Mouse (Mus musculus): ENCODE data around the gene Lgals9. TPM values are rescaled to one million over a fixed set of nuclear protein-coding genes. Genes with fewer than 3 reads are reported as not detected.

Lgals9 gene
- total and polyA plus RNA-seq, 2 experiments: 175 to 1,032 TPM

DNA sequence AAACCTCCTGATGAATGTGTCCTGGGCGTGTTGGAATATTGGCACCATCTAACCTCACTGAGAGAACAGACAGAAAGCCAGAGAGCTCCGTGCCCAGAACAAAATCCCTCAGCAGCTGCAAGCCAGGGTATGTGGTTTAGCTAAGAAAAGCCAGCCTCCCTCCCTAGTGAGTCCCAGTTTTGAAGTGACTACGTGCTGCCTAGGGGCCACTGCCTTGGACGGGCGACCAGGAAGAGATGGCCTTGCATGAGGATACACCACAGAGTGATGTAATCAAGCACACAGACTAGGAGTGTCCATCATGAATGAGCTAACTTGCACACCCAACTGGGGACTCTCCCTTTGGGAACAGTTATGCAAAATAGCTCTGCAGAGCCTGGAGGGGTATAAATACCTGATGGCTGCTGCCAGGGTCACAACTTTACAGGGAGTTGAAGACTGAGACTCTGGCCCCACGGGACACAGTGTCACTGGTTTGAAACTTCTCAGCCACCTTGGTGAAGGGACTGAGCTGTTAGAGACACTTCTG is 64.3 kb downstream of the Lgals9 start, which contains the start of gene Nos2:
Nos2 (plus strand) TSS at position 377 of the 529 bp plus-strand sequence.
- Histone ChIP-seq H3K4me3 (ENCODE audit: insufficient read depth, low read depth, low read length) (no peak within 1 kb of the TSS), H3K27me3 (ENCODE audit: control insufficient read depth, insufficient read depth, low read length) (peaks cover 5% of the 10 kb centered on the region; the same call in 1 of the 2 replicates), H3K36me3 (ENCODE audit: control insufficient read depth, insufficient read depth, low read length) (no peaks in the 10 kb centered on the region), H3K27ac (replicated peaks; ENCODE audit: insufficient read depth, low read depth, low read length) (no peak within 1 kb of the TSS), H3K4me1 (ENCODE audit: control insufficient read depth, insufficient read depth, low read length) (no peaks in the 10 kb centered on the region), H3K79me2 (ENCODE audit: control insufficient read depth, insufficient read depth, low read length) (no peaks in the 10 kb centered on the region), H3K9ac (ENCODE audit: low read depth, low read length) (no peak within 1 kb of the TSS)
- WGBS: 43% methylated on average over 6 of the region's 6 CpGs
- TF ChIP-seq POLR2A (IDR thresholded peaks at IDR 0.05; ENCODE audit: extremely low read depth, insufficient read depth, low read length): no peak
- TF ChIP-seq CTCF (IDR thresholded peaks at IDR 0.05; ENCODE audit: low read depth, low read length): no peak
- DNase-seq (ENCODE audit: extremely low read depth, low read depth, low spot score): no peak

DNA sequence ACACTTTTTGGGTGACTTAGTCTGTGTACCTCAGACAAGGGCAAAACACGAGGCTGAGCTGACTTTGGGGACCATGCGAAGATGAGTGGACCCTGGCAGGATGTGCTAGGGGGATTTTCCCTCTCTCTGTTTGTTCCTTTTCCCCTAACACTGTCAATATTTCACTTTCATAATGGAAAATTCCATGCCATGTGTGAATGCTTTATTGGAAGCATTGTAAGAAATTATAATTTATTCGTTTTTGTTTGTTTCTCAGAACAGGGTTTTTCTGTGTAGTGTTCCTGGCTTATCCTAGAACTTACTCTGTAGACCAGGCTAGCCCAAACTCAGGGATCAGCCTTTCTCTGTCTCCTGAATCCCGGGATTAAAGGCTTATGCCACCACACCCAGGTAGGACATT is 65.0 kb downstream of the Lgals9 start:
- TF ChIP-seq CTCF (IDR thresholded peaks at IDR 0.05; ENCODE audit: low read depth, low read length): no peak
- no peak for TF ChIP-seq POLR2A (IDR thresholded peaks at IDR 0.05; ENCODE audit: extremely low read depth, insufficient read depth, low read length)
- Histone ChIP-seq H3K79me2 (ENCODE audit: control insufficient read depth, insufficient read depth, low read length) (no peaks in the 10 kb centered on the region), H3K4me3 (ENCODE audit: insufficient read depth, low read depth, low read length) (no peak overlapping the region), H3K9ac (ENCODE audit: low read depth, low read length) (no peak overlapping the region), H3K4me1 (ENCODE audit: control insufficient read depth, insufficient read depth, low read length) (no peaks in the 10 kb centered on the region), H3K36me3 (ENCODE audit: control insufficient read depth, insufficient read depth, low read length) (no peaks in the 10 kb centered on the region), H3K27ac (replicated peaks; ENCODE audit: insufficient read depth, low read depth, low read length) (no peak overlapping the region), H3K27me3 (ENCODE audit: control insufficient read depth, insufficient read depth, low read length) (peaks cover under 1% of the 10 kb centered on the region; the same call in 1 of the 2 replicates)
- 62% methylated on average over 4 of the region's 4 CpGs for WGBS
- DNase-seq (ENCODE audit: extremely low read depth, low read depth, low spot score): no peak

DNA sequence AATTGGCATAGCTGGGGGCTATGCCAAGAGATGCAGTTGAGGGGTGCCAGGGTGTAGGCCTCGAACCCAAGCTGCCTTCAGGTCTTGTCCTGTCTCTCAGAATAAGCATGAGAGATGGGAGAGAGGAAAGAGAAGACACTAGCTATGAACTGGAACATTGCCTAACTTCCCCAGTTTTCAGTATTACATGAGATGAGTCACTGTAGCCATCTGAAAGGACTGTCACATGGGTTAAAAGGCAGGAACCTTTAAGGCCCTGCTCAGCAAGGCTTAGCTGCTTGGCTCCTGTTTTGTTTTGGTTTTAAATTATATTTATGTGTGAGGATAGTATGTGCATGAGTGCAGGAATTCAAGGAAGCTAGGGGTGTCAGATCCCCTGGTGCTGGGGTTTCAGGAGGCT is 68.3 kb downstream of the Lgals9 start:
- TF ChIP-seq CTCF (IDR thresholded peaks at IDR 0.05; ENCODE audit: low read depth, low read length): no peak
- TF ChIP-seq POLR2A (IDR thresholded peaks at IDR 0.05; ENCODE audit: extremely low read depth, insufficient read depth, low read length): no peak
- H3K27me3 ChIP-seq (ENCODE audit: control insufficient read depth, insufficient read depth, low read length): no peaks in the 10 kb centered on the region
- 68% methylated on average over 1 of the region's 1 CpGs for WGBS
- no peaks in the 10 kb centered on the region for H3K36me3 ChIP-seq (ENCODE audit: control insufficient read depth, insufficient read depth, low read length)
- H3K4me3 ChIP-seq (ENCODE audit: insufficient read depth, low read depth, low read length): no peak overlapping the region
- H3K9ac ChIP-seq (ENCODE audit: low read depth, low read length): no peak overlapping the region
- no peak for DNase-seq (ENCODE audit: extremely low read depth, low read depth, low spot score)
- H3K27ac ChIP-seq (replicated peaks; ENCODE audit: insufficient read depth, low read depth, low read length): no peak overlapping the region
- no peaks in the 10 kb centered on the region for H3K4me1 ChIP-seq (ENCODE audit: control insufficient read depth, insufficient read depth, low read length)
- H3K79me2 ChIP-seq (ENCODE audit: control insufficient read depth, insufficient read depth, low read length): no peaks in the 10 kb centered on the region

DNA sequence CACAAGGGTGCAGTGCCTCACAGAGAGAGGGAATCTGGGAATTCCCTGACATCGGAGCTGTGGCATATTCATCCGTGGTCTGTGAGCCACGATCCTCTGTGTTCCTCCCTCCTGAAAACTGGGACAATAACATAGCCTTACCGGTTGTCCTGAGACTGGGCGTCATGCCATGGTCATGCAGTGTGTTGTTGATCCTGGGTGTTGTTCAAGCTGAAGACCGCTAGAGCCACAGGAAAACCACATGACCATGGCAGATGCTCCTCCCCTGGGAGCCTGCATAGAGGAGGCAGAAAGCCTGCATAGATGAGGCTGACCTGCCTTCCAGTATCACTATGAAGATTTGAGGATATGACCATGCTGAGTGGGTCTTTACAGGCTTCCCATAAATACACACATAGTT is 69.3 kb downstream of the Lgals9 start:
- TF ChIP-seq CTCF (IDR thresholded peaks at IDR 0.05; ENCODE audit: low read depth, low read length): no peak
- TF ChIP-seq POLR2A (IDR thresholded peaks at IDR 0.05; ENCODE audit: extremely low read depth, insufficient read depth, low read length): no peak
- H3K9ac ChIP-seq (ENCODE audit: low read depth, low read length): no peak overlapping the region
- no peaks in the 10 kb centered on the region for H3K27me3 ChIP-seq (ENCODE audit: control insufficient read depth, insufficient read depth, low read length)
- H3K4me3 ChIP-seq (ENCODE audit: insufficient read depth, low read depth, low read length): no peak overlapping the region
- H3K79me2 ChIP-seq (ENCODE audit: control insufficient read depth, insufficient read depth, low read length): no peaks in the 10 kb centered on the region
- no peak overlapping the region for H3K27ac ChIP-seq (replicated peaks; ENCODE audit: insufficient read depth, low read depth, low read length)
- DNase-seq (ENCODE audit: extremely low read depth, low read depth, low spot score): peak; percentile 24
- WGBS: 39% methylated on average over 6 of the region's 6 CpGs
- no peaks in the 10 kb centered on the region for H3K4me1 ChIP-seq (ENCODE audit: control insufficient read depth, insufficient read depth, low read length)
- no peaks in the 10 kb centered on the region for H3K36me3 ChIP-seq (ENCODE audit: control insufficient read depth, insufficient read depth, low read length)

Other genes starting within 250 kb of the Lgals9 start
- gene Ccnq, start 233.2 kb downstream of the Lgals9 start, total RNA-seq (2014; rRNA removed): 13.4 and 14.1 TPM in 2 replicates
- gene Ccnq, start 233.2 kb downstream of the Lgals9 start, polyA plus RNA-seq (2012; rRNA removed): 23.4 and 27.9 TPM in 2 replicates
- gene Lyrm9, start 158.4 kb downstream of the Lgals9 start, total RNA-seq (2014; rRNA removed): 17.7 and 20.6 TPM in 2 replicates
- 13.6 and 15.2 TPM in 2 replicates for gene Lyrm9, start 158.4 kb downstream of the Lgals9 start, polyA plus RNA-seq (2012; rRNA removed)
- gene Nos2, start 64.2 kb downstream of the Lgals9 start, total RNA-seq (2014; rRNA removed): under 0.01 and 0.13 TPM in 2 replicates
- gene Nos2, start 64.2 kb downstream of the Lgals9 start, polyA plus RNA-seq (2012; rRNA removed): 0.02 and 0.06 TPM in 2 replicates
- gene Ksr1, start 161.5 kb upstream of the Lgals9 start, total RNA-seq (2014; rRNA removed): 0.65 and 1.2 TPM in 2 replicates
- gene Ksr1, start 161.5 kb upstream of the Lgals9 start, polyA plus RNA-seq (2012; rRNA removed): 1.2 and 1.5 TPM in 2 replicates